Mouse (Mus musculus) T-helper 2 cell (primary cell): ENCODE data around the gene Phf21a.
"Not testable (repeated sequence)": the region's sequence is repeated elsewhere in the genome, so short reads cannot be mapped to it uniquely, and the experiment has no call there.

Source experiments
- in situ Hi-C: fragments of 300-600 bp; cut with MboI, MseI; formaldehyde crosslinking; loops from one replicate; pipeline ENCODE4 v1.15.1; 2025; ENCODE audit warnings: high pct_unique_total_duplicates

Gene Phf21a

DNA sequence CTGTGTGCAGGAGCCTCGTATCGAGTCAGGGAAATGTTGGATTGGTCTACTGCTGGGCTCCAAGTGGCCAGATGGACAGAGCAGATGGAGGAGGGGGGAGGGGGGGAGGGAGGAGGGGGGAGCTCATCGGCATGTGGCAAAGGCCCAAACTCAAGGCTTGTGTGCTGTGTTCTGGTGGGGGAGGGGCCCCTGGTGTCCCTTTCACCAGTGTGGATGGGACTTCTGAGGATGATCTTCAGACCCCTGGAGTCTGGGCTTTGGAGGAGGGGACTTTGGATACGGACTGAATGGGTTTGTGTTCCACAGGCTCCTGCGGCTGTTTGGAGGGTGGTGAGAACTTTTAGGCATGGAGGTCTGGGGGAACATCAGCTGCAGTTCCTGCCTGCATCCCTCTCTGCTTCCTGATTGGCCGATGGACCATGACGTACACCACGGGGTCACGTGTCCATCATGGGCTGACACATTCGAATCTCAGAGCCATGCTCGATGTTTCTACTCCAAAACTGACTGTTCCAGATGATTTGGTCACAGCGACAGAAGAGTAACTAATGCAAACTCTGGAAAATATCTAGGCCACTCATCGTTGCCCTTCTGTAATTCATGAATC, 16.7 kb upstream of the Phf21a start:
- in situ Hi-C loops = no loop called here

DNA sequence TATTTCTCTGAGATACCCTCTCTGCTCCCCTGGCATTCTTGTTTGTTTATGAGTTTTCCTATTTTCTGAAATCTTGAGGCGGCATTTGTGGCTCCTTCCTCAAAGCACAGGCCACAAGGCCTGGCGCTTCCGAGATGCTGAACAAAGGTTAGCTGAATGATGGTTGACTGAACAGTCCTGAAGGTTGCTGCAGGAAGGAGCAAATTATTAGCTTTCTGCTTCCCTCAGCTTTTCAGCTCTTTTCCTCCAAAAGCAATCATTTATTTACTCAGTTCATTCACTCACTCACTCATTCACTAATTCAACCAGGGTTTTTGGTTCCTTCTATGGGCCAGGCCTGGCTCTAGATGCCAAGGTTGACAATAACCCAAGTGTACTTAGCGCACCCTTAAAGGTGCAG, 10.7 kb upstream of the Phf21a start:
- in situ Hi-C loops = no loop called here

DNA sequence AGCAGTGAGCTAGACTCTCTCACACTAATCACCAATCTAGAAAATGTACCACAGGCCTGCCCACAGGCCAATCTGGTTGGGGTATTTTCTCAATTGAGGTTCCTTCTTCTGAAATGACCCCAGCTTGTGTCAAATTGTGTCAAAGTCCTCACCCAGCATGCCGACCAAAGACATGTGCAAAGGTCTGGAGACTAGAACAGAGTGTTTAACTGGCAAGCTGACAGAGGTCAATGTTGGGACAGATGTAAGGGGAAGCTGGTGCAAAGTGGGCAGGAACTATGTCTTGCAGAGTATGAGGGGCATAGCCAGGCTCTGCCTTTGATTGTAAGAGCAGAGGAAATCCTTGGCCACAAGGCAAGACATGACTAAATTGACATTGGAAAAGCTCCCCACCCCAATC, 7.2 kb upstream of the Phf21a start:
- in situ Hi-C loops = no loop called here

DNA sequence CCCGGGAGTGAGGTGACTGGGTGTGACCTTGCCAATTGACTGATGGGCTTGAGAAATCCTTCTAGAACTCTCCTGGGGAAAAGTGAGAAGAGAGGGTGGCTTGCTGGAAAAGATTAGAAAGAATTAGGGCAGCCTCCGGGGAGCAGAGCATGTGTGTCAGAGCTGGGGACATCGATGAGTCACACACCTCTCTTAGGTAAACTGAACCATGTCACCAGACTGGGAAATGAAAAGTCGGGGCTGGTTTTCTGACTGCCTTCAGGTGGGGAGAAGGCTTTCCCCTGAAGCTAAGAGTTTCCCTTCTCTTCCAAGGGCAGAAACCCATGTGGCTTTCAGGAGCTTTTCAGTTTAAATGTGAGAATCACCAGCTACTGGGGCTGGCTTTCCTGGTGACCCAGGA, 5.9 kb upstream of the Phf21a start:
- in situ Hi-C loops = no loop called here

DNA sequence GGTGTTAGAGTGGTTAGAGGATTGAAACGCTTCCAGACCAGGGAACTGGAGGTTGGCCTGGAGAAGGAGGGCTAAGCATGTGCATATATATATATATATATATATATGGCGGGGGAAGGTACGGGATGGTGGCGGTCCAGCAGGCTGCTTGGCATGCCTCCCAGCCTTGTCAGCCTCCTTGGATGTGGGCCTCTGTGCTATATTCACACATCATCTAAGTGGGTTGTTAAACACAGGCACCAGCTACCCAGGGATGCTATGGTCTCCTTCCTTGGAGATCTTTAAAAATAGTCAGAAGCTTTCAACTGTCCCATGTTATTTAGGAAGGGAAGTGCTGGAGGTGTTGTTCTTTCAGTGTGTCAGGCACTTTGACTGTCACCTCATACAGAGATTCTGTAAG, 3.1 kb upstream of the Phf21a start:
- in situ Hi-C loops = no loop called here

DNA sequence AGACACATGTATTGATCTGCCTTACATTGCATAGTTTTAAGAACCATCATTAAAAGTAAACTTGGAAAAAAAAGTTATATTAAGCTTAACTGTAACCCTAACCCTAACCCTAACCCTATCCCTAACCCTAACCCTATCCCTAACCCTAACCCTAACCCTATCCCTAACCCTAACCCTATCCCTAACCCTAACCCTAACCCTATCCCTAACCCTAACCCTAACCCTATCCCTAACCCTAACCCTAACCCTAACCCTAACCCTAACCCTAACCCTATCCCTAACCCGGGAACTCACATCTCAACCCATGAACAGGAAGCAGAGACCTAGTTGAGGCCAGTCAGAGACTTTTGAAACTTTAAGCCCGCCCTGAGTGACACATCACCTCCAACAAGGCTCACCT, 586 bp downstream of the Phf21a start:
- in situ Hi-C loops = not testable (repeated sequence)

DNA sequence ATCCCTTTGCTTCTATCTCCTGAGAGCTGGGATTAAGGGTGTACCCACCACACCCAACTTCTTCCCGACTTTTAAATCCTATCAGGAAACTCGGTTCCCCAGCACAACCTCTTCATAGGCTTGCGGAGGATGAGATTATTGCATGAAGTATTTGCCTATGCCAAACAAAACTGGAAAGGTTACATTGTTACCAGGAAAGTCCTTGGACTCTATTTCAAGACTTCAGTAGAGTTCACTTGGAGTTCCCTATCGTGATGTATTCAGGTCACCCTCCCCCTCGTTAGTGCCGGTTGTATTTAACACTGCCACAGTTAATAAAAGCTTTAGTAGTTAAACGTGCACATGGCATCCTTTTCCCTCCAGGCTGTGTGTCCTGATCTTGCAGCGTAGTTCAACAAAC, 1.2 kb downstream of the Phf21a start:
- in situ Hi-C loops = no loop called here

DNA sequence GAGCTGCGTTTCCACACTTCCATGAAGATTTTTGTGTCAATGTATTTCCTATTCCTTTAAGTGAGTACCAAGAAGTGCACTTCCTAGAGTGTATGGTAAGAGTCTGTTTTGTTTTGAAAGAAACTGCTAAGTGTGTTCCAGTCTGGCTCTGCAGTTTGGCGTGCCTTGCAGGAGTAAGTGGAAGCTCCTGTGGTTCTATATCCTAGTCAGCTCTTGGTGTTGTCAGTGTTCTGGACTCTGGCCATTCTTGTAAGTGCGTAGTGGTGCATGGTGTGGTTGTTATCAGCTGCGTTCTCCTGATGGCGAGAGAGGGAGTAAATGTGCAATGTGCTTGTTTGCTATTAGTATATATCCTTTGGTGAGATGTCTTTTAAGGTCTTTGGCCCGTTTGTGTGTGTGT, 7.9 kb downstream of the Phf21a start:
- in situ Hi-C loops = no loop called here

DNA sequence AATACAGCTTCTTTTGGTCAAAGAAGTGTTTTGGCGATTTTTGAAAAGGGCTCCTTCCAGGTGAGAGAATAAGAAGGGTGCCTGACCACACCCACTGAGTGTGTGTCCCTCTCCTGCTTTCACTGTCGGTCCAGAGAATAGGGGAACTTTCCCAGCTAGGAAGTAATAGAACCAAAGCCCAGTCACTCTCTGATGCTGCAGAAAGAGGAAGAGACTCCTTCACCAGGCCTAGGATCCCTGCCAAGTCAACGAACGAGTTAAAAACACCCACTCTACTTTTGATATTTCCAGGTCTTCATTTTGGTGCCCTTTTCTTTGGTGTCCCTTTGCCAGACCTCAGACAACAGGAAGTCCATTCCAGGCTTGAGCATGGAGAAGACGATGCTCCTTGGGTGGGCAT, 31.6 kb downstream of the Phf21a start:
- in situ Hi-C loops = loop anchor here (5.0 kb wide), 1 partner anchor 52 kb away; no protein-coding TSS in a partner anchor

DNA sequence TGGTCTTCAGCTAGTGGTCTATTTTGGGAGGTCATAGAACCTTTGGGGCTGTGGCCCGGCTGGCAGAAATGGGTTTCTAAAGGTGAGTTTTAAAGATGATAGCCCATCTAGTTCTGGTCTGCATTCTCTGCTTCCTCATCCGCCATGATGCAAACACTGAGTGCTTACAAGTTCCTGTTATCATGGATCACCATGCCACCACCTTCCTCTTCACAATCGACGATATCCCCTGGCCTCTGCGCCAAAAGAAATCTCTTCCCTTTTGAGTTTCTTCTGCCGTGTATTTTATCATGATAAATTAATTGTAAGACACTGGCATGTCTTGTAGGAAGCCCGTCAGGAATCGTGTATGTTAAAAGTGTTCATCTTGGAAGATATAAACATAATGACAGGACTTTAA, 32.4 kb downstream of the Phf21a start:
- in situ Hi-C loops = no loop called here

DNA sequence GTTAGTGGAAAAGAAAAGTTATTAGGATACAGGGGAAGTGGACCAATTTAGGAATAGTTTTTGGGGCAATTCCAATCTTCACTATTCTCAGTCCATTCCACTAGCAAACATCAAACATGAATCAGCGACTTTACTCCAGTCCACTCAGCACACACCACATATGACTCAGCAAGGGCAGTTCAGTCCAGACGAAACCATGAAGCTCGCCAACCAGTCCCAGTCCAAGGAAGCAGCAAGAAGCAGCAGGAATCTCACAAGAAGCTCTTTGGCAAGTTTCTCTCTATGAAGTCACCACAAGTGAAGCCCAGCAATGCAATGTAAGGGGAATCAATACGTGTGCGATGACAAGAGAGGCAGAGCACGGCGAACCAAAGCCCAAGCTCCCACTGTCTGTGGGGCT, 37.2 kb downstream of the Phf21a start:
- in situ Hi-C loops = no loop called here

DNA sequence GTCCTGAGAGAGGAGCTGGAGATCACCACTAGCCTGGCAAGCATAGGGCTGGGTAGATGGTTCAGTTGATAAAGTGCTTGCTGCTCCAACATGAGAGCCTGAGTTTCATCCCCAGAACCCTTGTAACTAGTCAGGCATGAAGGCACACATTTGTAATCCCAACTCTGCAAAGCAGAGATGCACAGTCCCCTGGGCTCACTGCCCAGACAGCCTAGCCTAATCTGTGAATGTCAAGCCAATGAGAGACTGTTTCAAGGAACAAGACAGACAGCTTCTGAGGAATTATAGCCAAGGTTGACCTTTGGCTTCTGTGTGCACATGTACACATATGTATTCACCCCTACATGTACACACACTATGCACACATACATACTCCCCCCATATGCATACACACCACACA, 45.8 kb downstream of the Phf21a start:
- in situ Hi-C loops = no loop called here

DNA sequence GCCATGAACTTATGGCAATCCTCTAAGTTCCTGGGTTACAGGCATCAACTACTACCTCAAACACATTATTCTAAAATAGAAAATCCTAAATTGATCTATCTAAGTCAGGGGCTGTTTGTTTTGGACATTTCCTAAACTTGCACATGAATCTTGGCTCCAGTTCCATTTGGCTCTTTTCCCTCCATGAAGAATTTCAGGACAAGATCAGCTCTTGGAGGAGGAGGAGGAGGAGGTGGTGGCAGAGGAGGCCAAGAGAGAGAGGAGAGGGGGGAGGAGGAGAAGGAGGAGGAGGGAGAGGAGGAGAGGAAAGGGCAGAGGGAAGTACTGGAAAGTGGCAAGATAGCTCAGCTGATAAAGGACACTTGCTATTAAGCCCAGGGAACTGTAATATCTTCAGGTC, 46.4 kb downstream of the Phf21a start:
- in situ Hi-C loops = no loop called here

DNA sequence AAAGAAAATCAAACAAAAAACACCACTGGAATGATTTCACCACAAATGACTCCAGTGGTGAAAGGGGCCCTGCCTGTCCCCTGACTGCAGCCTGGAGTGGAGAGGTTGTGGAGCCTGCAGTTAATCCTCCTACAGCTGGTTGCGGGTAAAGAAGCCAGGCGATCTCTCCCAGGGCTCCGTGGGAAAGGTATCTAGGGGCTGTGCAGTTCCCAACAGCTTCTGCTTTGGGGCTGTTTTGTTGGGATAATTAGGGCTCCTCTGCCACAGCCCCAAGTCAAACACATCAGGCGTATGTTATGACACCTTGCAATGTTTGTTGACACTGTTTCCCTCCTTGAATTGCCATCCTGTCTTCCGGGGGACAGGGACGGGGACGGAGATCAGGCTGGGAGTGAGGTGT, 47.5 kb downstream of the Phf21a start:
- in situ Hi-C loops = no loop called here

DNA sequence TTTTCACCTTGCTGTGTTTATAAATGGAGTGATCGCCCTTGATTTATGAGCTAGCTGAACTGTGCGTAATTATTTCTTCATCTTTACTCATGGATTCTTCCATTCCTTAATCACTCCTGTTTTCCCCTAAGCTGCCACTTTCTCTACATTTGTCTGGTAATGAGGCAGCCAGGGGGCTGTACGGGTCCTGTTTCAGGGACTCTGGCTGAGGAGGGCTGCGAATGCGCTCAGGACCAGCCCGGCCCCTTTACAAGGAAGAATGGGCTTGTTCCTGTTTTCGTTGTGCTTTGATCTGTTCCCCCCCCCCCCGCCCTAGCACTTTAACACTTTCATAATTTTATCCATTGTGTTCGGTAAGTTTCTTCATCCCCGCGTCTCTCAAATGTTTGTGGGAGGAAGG, 48.2 kb downstream of the Phf21a start:
- in situ Hi-C loops = no loop called here

DNA sequence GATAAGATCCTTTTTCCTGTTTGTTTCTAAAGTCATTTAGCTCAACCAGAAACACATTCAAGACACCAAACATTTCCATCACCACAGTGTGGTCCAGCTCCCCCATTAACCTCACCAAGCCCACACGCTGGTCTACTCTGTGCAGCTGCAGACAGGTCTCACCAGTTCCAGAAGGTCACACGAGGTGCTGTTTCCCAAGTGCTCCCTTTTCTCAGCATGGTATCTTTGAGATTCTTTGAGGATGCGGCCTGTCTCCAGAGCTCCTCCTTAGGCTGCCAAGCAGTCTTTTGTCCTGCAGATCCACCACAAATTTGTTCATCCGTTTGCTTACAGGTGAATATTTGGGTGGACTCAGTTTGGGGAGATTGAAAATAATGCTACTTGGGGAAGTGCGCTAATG, 51.0 kb downstream of the Phf21a start:
- in situ Hi-C loops = no loop called here

DNA sequence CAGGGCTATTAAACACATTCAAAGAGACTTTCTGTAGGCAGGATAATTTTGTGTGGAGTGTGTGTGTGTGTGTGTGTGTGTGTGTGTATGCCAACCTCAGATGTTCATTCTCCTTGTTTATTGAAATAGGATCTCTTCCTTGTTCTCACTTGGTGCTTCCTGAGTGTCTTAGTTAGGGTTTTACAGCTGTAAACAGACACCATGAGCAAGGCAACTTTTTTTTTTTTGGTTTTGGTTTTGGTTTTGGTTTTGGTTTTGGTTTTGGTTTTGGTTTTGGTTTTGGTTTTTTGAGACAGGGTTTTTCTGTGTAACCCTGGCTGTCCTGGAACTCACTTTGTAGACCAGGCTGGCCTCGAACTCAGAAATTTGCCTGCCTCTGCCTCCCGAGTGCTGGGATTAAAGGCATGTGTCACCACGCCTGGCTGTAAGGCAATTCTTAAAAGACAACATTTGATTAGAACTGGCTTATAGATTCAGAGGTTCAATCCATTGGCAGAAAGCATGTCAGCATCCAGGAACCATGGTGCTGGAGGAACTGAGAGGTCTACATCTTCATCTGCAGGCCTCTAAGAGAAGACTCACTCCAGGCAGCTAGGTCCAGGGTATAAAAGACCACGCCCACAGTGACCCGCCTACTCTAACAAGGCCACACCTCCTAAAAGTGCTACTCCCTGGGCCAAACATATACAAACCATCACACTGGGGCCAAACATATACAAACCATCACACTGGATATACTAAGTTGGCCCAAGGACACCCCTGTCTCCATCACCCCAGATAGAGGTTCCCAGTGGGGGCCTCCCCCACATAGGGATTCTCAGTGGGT, 55.2 kb downstream of the Phf21a start:
- in situ Hi-C loops = not testable (repeated sequence)

DNA sequence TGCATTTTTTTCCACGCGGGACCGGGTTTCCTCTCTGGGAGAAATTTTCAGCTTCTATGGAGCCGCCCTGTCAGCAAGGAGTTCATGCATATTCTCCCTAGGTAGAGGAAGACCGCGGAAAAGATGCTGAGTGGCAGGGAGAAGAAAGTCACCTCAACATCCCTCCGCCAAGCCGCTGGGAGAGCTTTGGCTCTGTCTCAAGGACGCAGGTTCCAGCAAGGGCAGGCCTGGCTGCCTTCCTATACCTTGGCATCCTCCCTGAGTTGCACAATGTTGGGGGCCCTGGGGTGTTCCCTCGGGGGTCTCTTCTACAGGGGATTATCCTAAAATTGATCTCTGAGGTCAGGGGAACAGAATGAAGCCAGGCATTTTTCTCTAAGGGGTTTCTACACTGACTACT, 71.4 kb downstream of the Phf21a start:
- in situ Hi-C loops = loop anchor here (5.0 kb wide), 1 partner anchor 53 kb away; no protein-coding TSS in a partner anchor

DNA sequence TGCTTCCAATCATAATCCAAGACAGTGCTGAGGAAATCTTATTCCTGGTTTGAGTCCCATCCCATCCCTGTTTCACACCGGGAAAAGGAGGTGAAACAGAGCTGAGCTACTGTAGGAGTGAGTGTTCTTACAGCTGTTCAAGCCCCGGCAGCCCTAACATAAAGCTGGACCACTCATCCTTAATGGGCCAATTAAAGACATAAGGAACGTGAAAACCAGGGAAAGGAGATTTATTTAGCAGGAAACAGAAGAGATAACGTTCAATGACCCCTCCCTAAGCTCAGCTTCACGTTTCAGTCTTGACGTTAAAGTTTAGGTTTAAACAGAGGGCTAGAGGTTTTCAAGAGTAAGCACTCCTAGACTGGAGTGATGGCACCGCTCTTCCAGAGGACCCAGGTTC, 74.0 kb downstream of the Phf21a start:
- in situ Hi-C loops = loop anchor here (5.0 kb wide), 1 partner anchor 165 kb away; no protein-coding TSS in a partner anchor

DNA sequence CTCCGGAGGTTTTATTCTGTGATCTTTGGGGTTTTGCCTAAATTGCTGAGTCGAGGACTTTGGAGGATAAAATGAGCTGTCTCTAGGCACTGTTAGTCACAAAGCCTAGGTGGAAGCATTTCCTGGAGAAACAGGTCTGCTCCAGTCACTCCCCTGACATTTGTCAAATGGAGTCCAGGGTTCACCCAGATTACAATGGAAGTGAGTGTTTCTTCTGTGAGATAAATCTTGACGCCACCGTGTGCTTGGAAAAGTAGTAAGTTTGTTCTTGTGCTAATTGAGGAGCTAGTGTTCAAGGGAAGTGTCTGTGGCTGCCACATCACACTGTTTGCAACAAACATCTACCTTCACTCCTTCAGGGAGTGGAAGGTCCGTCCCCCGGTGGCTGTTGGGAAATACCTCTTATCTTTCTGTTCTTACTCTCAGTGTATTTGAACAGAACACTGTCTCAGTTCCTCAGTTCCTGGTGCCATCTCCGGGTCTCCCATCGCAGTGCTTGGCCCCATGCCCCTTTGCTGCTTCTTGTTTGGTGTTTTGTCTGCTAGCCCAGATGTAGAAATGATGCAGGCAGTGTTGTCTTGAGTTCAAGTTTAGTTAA, 78.2 kb downstream of the Phf21a start:
- in situ Hi-C loops = no loop called here

DNA sequence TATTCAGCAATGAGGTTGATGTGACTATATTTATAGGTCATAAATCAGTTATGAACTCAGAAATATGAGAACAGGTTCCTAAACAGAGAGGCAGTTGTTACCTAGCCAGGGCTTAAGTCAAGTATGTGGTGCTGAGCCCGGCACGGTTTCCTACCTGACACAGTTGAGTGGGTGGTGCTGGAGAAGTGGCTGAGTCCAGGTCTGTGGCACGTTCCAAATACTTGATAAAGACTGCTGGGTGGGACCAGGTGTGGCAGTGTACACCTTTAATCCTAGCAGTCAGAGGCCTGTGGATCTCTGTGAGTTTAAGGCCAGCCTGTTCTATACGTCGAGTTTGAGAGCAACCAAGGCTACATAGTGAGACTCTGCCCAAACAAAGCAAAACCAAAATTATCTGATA, 79.4 kb downstream of the Phf21a start:
- in situ Hi-C loops = no loop called here

DNA sequence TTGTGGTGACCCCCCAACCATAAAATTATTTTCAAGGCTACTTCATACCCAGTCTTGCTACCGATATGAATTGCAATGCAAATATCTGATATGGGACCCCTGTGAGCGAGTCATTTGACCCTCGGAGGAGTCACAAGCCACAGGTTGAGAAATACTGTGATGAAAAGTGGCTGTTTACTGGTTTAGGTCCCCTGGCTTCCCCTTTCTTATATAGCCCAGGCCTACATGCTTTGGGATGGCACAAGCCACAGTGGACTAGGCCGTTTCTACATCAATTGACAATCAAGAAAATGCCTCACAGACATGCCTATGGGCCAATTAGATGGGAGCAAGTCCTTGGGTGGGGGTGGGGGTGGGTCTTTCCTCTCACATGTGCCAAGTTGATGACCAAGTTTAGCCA, 80.3 kb downstream of the Phf21a start:
- in situ Hi-C loops = no loop called here

DNA sequence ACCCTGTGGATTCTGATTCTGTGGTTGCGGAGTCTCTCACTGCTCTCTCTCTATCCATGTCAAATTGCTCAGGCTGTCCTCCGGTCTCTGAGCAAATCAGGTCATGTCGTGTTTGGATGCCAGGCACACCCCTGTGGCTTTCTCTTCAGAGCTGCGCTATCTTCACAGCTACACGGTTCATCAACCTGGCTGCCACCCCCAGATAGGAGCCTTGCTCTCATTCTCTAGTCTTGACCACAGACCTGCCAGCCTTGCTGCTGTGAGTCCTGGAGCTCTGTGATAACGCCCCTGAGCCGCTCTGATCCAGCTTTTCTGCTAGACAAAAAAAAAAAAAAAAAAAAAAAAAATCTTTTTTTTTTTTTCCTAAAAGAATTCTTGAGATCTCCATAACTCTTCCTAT, 81.3 kb downstream of the Phf21a start:
- in situ Hi-C loops = no loop called here
